Comparison of ENCODE assay signal across 24 mouse cellular contexts in genomic region chr7:115076781-115077180, GRCm38 (mm10).
DNase-seq lines count a peak whose midpoint lies in the region; ATAC-seq lines count a peak whose summit lies in the region.
"Had no signal": no experiment of that assay in that cellular context is flagged by ENCODE, and none has a peak within 500 bp of the region (broad histone marks: within the 10 kb centered on the region; RNA-seq: fewer than 3 reads in every experiment).

No protein-coding gene starts in this region.

- 0 out of 2 replicates have a peak, but pooled peaks cover 3% of the 10 kb centered on the region for H3K4me1 ChIP-seq in limb, embryonic 11.5 days (ENCODE audit: control insufficient read depth, insufficient read depth, low read length)
- H3K4me1 ChIP-seq in forebrain, embryonic 11.5 days (replicated peaks; ENCODE audit: control insufficient read depth, insufficient read depth, low read length) = no peaks in the 10 kb centered on the region
- H3K4me1 ChIP-seq: forebrain, embryonic 12.5 days had no signal

- H3K9ac ChIP-seq in limb, embryonic 11.5 days (ENCODE audit: low read length) = no peak overlapping the region
- H3K9ac ChIP-seq in forebrain, embryonic 11.5 days (ENCODE audit: low read length) = no peak overlapping the region
- H3K9ac ChIP-seq: embryonic facial prominence, embryonic 12.5 days; forebrain, embryonic 12.5 days had no signal

- H3K27me3 ChIP-seq in limb, embryonic 11.5 days (ENCODE audit: control insufficient read depth, insufficient read depth, low read length) = no peaks in the 10 kb centered on the region
- H3K27me3 ChIP-seq in forebrain, embryonic 11.5 days (ENCODE audit: control insufficient read depth, insufficient read depth, low read length) = no peaks in the 10 kb centered on the region
- H3K27me3 ChIP-seq: embryonic facial prominence, embryonic 12.5 days; forebrain, embryonic 12.5 days had no signal

- peak; percentile 4 for DNase-seq in limb, embryonic 11.5 days (ENCODE audit: low spot score)
- DNase-seq in spleen, adult 18-20 months = no peak
- no peak for DNase-seq in forebrain, embryonic 11.5 days (ENCODE audit: low spot score)
- DNase-seq in lung, postnatal 4 days = no peak
- DNase-seq: adrenal gland, adult 8-10 months; adrenal gland, postnatal 14 days; adrenal gland, postnatal 36 days; B cell, adult 2 months; cerebellum, adult 11-12 months; cerebellum, adult 2 months; cerebellum, adult 9-10 months; cerebellum, postnatal 10 days; cerebellum, postnatal 25 days had no signal

- H3K9me3 ChIP-seq in limb, embryonic 11.5 days (ENCODE audit: control insufficient read depth, low read length) = no peaks in the 10 kb centered on the region
- no peaks in the 10 kb centered on the region for H3K9me3 ChIP-seq in forebrain, embryonic 11.5 days (ENCODE audit: control insufficient read depth, low read length)
- H3K9me3 ChIP-seq: embryonic facial prominence, embryonic 10.5 days; embryonic facial prominence, embryonic 12.5 days; forebrain, embryonic 12.5 days; G1E had no signal

- H3K36me3 ChIP-seq in limb, embryonic 11.5 days (ENCODE audit: control insufficient read depth, insufficient read depth, low read length) = no peaks in the 10 kb centered on the region
- no peaks in the 10 kb centered on the region for H3K36me3 ChIP-seq in forebrain, embryonic 11.5 days (ENCODE audit: control insufficient read depth, insufficient read depth, low read length)
- H3K36me3 ChIP-seq: embryonic facial prominence, embryonic 10.5 days; embryonic facial prominence, embryonic 12.5 days; forebrain, embryonic 12.5 days; G1E had no signal

- ATAC-seq in granulocyte monocyte progenitor cell, adult 5-6 weeks (replicated peaks; ENCODE audit: poor library complexity, severe bottlenecking) = peak; percentile 86
- no peak for ATAC-seq in limb, embryonic 11.5 days (ENCODE audit: insufficient number of reproducible peaks, low FRiP score, low TSS enrichment, low read depth)
- peak; percentile 61 for ATAC-seq in megakaryocyte progenitor cell, adult 5-6 weeks (replicated peaks; ENCODE audit: poor library complexity)
- no peak for ATAC-seq in forebrain, embryonic 11.5 days (replicated peaks; ENCODE audit: low FRiP score)
- ATAC-seq: activated CD4-positive, CD25-positive, alpha-beta regulatory T cell, adult 4 months; CD4-positive, CD25-positive, alpha-beta regulatory T cell, adult 4 months; forebrain, embryonic 14.5 days; forebrain, embryonic 16.5 days; Patski had no signal

- no peak overlapping the region for H3K27ac ChIP-seq in limb, embryonic 11.5 days (replicated peaks; ENCODE audit: low read depth, low read length)
- no peak overlapping the region for H3K27ac ChIP-seq in forebrain, embryonic 11.5 days (ENCODE audit: low read depth, low read length)
- H3K27ac ChIP-seq: embryonic facial prominence, embryonic 10.5 days; embryonic facial prominence, embryonic 12.5 days; forebrain, embryonic 12.5 days had no signal

- 90% methylated on average over 4 of the region's 4 CpGs for WGBS in limb, embryonic 11.5 days
- WGBS in forebrain, embryonic 11.5 days = 87% methylated on average over 4 of the region's 4 CpGs

- H3K4me2 ChIP-seq in limb, embryonic 11.5 days (ENCODE audit: low read depth, severe bottlenecking) = no peak overlapping the region
- no peak overlapping the region for H3K4me2 ChIP-seq in forebrain, embryonic 11.5 days (ENCODE audit: low read depth, low read length, severe bottlenecking)
- H3K4me2 ChIP-seq: embryonic facial prominence, embryonic 12.5 days; forebrain, embryonic 12.5 days had no signal

- no peak overlapping the region for H3K4me3 ChIP-seq in limb, embryonic 11.5 days (ENCODE audit: low read depth, low read length)
- H3K4me3 ChIP-seq in forebrain, embryonic 11.5 days (ENCODE audit: low read depth, low read length) = no peak overlapping the region
- H3K4me3 ChIP-seq: embryonic facial prominence, embryonic 10.5 days; embryonic facial prominence, embryonic 12.5 days; forebrain, embryonic 12.5 days had no signal

Comparison
In these comparisons a context has a peak if more than half of its experiments do, and no peak if none do; other contexts are left out.
1. ATAC-seq: peak in granulocyte monocyte progenitor cell, adult 5-6 weeks (single experiment) and megakaryocyte progenitor cell, adult 5-6 weeks (single experiment); none in limb, embryonic 11.5 days (single experiment) and forebrain, embryonic 11.5 days (single experiment).